Mouse (Mus musculus) ES-E14 (cell line): ENCODE measurements around the gene Morn1.

Source experiments
- CHD2 ChIP-seq: IDR thresholded peaks from 2 replicates; pipeline ENCODE4 v1.6.1; 2014; ENCODE audit warnings: mild to moderate bottlenecking, low read depth, low read length, inconsistent platforms
- HCFC1 ChIP-seq: IDR thresholded peaks from 2 replicates; pipeline ENCODE4 v1.6.1; 2012; ENCODE audit warnings: low read length, inconsistent platforms, borderline replicate concordance; ENCODE audit not compliant: insufficient read depth
- MAFK ChIP-seq: IDR thresholded peaks from 2 replicates; pipeline ENCODE4 v1.6.1; 2014; ENCODE audit warnings: mild to moderate bottlenecking, low read depth, low read length, inconsistent platforms; ENCODE audit not compliant: insufficient read depth
- ZC3H11A ChIP-seq: IDR thresholded peaks from 2 replicates; pipeline ENCODE4 v1.6.1; 2012; ENCODE audit warnings: low read depth, mild to moderate bottlenecking, inconsistent platforms, low read length, borderline replicate concordance

DNA sequence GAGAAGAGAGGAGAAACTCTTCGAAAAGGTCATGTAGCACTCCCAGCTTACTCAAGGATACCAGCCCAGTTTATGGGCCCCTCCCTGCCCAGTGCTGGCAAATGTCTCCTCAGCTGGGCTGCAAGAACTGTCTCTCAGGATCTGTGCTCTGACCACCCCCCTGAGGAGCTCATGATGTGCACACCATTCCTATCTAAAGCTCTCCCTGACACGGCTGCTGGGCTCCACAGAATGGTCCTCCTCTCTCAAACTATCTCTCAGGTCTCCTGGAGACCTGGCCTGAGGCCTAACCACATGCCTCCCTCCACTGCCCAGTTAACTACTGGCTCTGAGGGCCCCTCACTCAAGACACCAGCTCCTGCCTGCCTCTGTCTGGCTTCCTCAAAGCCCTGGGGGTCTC lies 53.8 kb downstream of the Morn1 start:
- TF ChIP-seq CHD2 = no peak
- TF ChIP-seq MAFK = no peak
- no peak for TF ChIP-seq HCFC1
- no peak for TF ChIP-seq ZC3H11A
